Mouse (Mus musculus): ENCODE data around the gene Csnk2a2.

Gene Csnk2a2

GRCm38 (mm10) chr8:95487800-95488697 is 1.8 kb downstream of the Csnk2a2 start:
- peak; percentile 16 for DNase-seq (ENCODE audit: low spot score)

GRCm38 (mm10) chr8:95470008-95470407 is 19.8 kb downstream of the Csnk2a2 start:
- no peak for DNase-seq (ENCODE audit: low spot score)

- no peak for DNase-seq (ENCODE audit: low spot score)
Observed at GRCm38 (mm10) chr8:95468995-95469394, 20.8 kb downstream of the Csnk2a2 start.

- no peak for DNase-seq (ENCODE audit: low spot score)
Observed at GRCm38 (mm10) chr8:95466543-95466942, 23.3 kb downstream of the Csnk2a2 start.

GRCm38 (mm10) chr8:95452518-95452917 is 37.3 kb downstream of the Csnk2a2 start:
- DNase-seq (ENCODE audit: low spot score), result no peak

- DNase-seq (ENCODE audit: low spot score), result no peak
Observed at GRCm38 (mm10) chr8:95450271-95450670, 39.6 kb downstream of the Csnk2a2 start.

- no peak for DNase-seq (ENCODE audit: low spot score)
Observed at GRCm38 (mm10) chr8:95447661-95448060, 42.2 kb downstream of the Csnk2a2 start.

- no peak for DNase-seq (ENCODE audit: low spot score)
Observed at GRCm38 (mm10) chr8:95445042-95445441, 44.8 kb downstream of the Csnk2a2 start.

- no peak for DNase-seq (ENCODE audit: low spot score)
Observed at GRCm38 (mm10) chr8:95441491-95442039, 48.3 kb downstream of the Csnk2a2 start.

GRCm38 (mm10) chr8:95440168-95440709 is 49.6 kb downstream of the Csnk2a2 start:
- DNase-seq (ENCODE audit: low spot score), result peak; percentile 40

GRCm38 (mm10) chr8:95439421-95439820 is 50.4 kb downstream of the Csnk2a2 start:
- DNase-seq (ENCODE audit: low spot score), result peak; percentile 27

- DNase-seq (ENCODE audit: low spot score), result no peak
Observed at GRCm38 (mm10) chr8:95437341-95437992, 52.4 kb downstream of the Csnk2a2 start.

GRCm38 (mm10) chr8:95435930-95436329 is 53.9 kb downstream of the Csnk2a2 start:
- no peak for DNase-seq (ENCODE audit: low spot score)

GRCm38 (mm10) chr8:95435471-95435870 is 54.4 kb downstream of the Csnk2a2 start:
- DNase-seq (ENCODE audit: low spot score), result no peak

- peak; percentile 98 for DNase-seq (ENCODE audit: low spot score)
Observed at GRCm38 (mm10) chr8:95434686-95435439, 55.0 kb downstream of the Csnk2a2 start, which contains the start of gene Cfap20. Cfap20 (minus strand) TSS chr8:95434869.

GRCm38 (mm10) chr8:95434233-95434632 is 55.6 kb downstream of the Csnk2a2 start:
- DNase-seq (ENCODE audit: low spot score), result no peak

- DNase-seq (ENCODE audit: low spot score), result no peak
Observed at GRCm38 (mm10) chr8:95433124-95433523, 56.7 kb downstream of the Csnk2a2 start.

- no peak for DNase-seq (ENCODE audit: low spot score)
Observed at GRCm38 (mm10) chr8:95432471-95432870, 57.4 kb downstream of the Csnk2a2 start.

GRCm38 (mm10) chr8:95429945-95430344 is 59.9 kb downstream of the Csnk2a2 start:
- DNase-seq (ENCODE audit: low spot score), result no peak

- peak; percentile 74 for DNase-seq (ENCODE audit: low spot score)
Observed at GRCm38 (mm10) chr8:95427594-95428535, 62.0 kb downstream of the Csnk2a2 start.

All from c-Kit-positive CD71-positive TER-119-positive erythroid progenitor cells, embryonic 14.5 days (primary cell).